Comparison of ENCODE assay signal across 21 mouse cellular contexts in genomic region chr3:104183656-104184055, GRCm38 (mm10). TPM values are rescaled to one million over a fixed set of nuclear protein-coding genes. Genes with fewer than 3 reads are reported as not detected.
A peak's percentile ranks its signal among the peaks of the same experiment; 100 is the strongest.
DNase-seq lines count a peak whose midpoint lies in the region; ATAC-seq and TF ChIP-seq lines count a peak whose summit lies in the region.
"Had no signal": no experiment of that assay in that cellular context is flagged by ENCODE, and none has a peak within 500 bp of the region (broad histone marks: within the 10 kb centered on the region; RNA-seq: fewer than 3 reads in every experiment).

No protein-coding gene starts in this region.

- no peaks in the 10 kb centered on the region for H3K9me3 ChIP-seq in liver, postnatal 0 days (ENCODE audit: low read length)
- H3K9me3 ChIP-seq: embryonic facial prominence, embryonic 12.5 days; embryonic facial prominence, embryonic 15.5 days; hindbrain, embryonic 12.5 days had no signal

- H3K4me3 ChIP-seq in liver, postnatal 0 days (ENCODE audit: low read depth, low read length), result no peak overlapping the region
- H3K4me3 ChIP-seq: embryonic facial prominence, embryonic 12.5 days; embryonic facial prominence, embryonic 15.5 days; hindbrain, embryonic 12.5 days had no signal

- no peak for DNase-seq in frontal cortex, postnatal 25 days (ENCODE audit: low spot score in 2 of 2)
- DNase-seq in liver, postnatal 0 days, result no peak
- no peak for DNase-seq in liver
- peak; percentile 50 for DNase-seq in brain, adult 2 months (ENCODE audit: low read depth, low spot score)
- no peak for DNase-seq in heart, adult 11 months
- DNase-seq: adrenal gland, adult 8-10 months; adrenal gland, postnatal 25 days; cerebellum, adult 18-20 months; cerebellum, adult 9-11 months; cerebellum, postnatal 25 days; forebrain, postnatal 0 days; gastrocnemius, postnatal 10 days; gastrocnemius, postnatal 36 days had no signal

- TF ChIP-seq EP300 in liver, postnatal 0 days (IDR thresholded peaks at IDR 0.05; ENCODE audit: low read depth), result no peak

- H3K4me1 ChIP-seq in liver, postnatal 0 days (ENCODE audit: insufficient read depth), result peaks cover 7% of the 10 kb centered on the region; the same call in 1 of the 2 replicates
- H3K4me1 ChIP-seq: embryonic facial prominence, embryonic 12.5 days; embryonic facial prominence, embryonic 15.5 days; hindbrain, embryonic 12.5 days had no signal

- 66% methylated on average over 2 of the region's 2 CpGs for WGBS in liver, postnatal 0 days (ENCODE audit: insufficient replicate concordance)

- no peaks in the 10 kb centered on the region for H3K27me3 ChIP-seq in liver, postnatal 0 days (ENCODE audit: insufficient read depth, low read length)
- H3K27me3 ChIP-seq: embryonic facial prominence, embryonic 12.5 days; embryonic facial prominence, embryonic 15.5 days; hindbrain, embryonic 12.5 days had no signal

- H3K27ac ChIP-seq in liver, postnatal 0 days (ENCODE audit: low read depth), result peak overlapping the region; percentile 52; the same call in 1 of the 2 replicates
- H3K27ac ChIP-seq: embryonic facial prominence, embryonic 12.5 days; embryonic facial prominence, embryonic 15.5 days; hindbrain, embryonic 12.5 days had no signal

- no peak for TF ChIP-seq CTCF in liver, postnatal 0 days (IDR thresholded peaks at IDR 0.05; ENCODE audit: low read depth)

- H3K36me3 ChIP-seq in liver, postnatal 0 days (replicated peaks; ENCODE audit: insufficient read depth, low read length), result no peaks in the 10 kb centered on the region; the same call in 1 of the 2 replicates
- H3K36me3 ChIP-seq: embryonic facial prominence, embryonic 12.5 days had no signal

- H3K4me2 ChIP-seq in liver, postnatal 0 days (ENCODE audit: low read depth, low read length), result no peak overlapping the region
- H3K4me2 ChIP-seq: embryonic facial prominence, embryonic 12.5 days; embryonic facial prominence, embryonic 15.5 days; heart, embryonic 11.5 days; hindbrain, embryonic 12.5 days had no signal

- peak; percentile 85 for ATAC-seq in frontal cortex, adult (ENCODE audit: low TSS enrichment)
- no peak for ATAC-seq in liver, postnatal 0 days
- ATAC-seq: activated CD4-positive, CD25-positive, alpha-beta regulatory T cell, adult 4 months; forebrain, embryonic 14.5 days; forebrain, postnatal 0 days; hindbrain, embryonic 16.5 days had no signal

- H3K9ac ChIP-seq in liver, postnatal 0 days (replicated peaks), result no peak overlapping the region
- H3K9ac ChIP-seq: embryonic facial prominence, embryonic 12.5 days; embryonic facial prominence, embryonic 15.5 days; forebrain, postnatal 0 days; hindbrain, embryonic 12.5 days had no signal

RNA-seq across cellular contexts. Expression of gene Magi3, which starts 36.5 kb away (rescaled TPM):
- 2.0 TPM in 2 replicates for polyA plus RNA-seq in liver, postnatal 0 days (2015; fragmentation: Nextera tagmentation; extraction: Ambion mirVana)
